Mouse (Mus musculus) kidney, adult 9 months (tissue): ENCODE measurements around the gene Gm4303.
"Not testable (repeated sequence)": the region's sequence is repeated elsewhere in the genome, so short reads cannot be mapped to it uniquely, and the experiment has no call there.

Source experiments
- DNase-seq: peaks from one replicate; pipeline ENCODE4 v3.0.0; 2022

Gm4303 gene

DNA sequence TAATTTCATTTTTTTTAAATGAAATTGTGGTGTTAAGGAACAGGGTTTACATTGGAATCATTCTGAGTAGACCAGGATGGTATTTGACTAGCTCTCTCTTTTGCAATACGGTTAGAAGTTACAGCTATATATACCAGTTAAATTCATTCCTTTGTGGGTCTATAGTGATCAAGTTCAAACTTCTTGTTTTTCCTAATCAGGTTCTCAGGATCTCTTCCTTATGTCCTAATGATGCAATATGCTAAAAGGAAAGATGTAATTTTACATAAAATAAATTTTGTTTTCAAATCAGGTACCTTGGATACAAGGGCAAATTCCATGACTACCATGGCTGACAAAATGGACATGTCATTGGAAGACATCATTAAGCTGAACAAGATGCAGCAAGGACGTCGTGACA, at the start of gene Gm4303:
TSS of gene Gm4303 (plus strand) at position 301 of the 400 bp plus-strand sequence.
- DNase-seq = not testable (repeated sequence)

- DNase-seq = no peak
These were observed 49.7 kb upstream of the Gm4303 start for GRCm38 (mm10) chr10:100296105-100296504.

DNA sequence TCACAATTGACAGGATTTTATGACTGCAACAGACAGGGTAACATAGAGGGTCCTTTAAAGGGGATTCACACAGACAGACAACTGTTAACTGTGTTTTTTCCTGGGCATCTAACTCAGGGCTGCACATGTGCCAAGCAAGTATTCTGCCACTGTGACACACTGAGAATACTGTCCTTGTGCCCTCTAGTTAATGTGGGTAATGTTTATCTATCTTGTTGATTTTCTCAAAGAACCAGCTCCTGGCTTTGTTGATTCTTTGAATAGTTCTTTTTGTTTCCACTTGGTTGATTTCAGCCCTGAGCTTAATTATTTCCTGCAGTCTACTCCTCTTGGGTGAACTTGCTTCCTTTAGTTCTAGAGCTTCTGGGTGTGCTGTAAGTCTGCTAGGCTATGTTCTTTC, 45.7 kb upstream of the Gm4303 start:
- peak; percentile 61 for DNase-seq

GRCm38 (mm10) chr10:100335376-100335775, 10.4 kb upstream of the Gm4303 start, which contains the start of gene Gm4301:
TSS of gene Gm4301 (plus strand) at chr10:100335676.
- DNase-seq = not testable (repeated sequence)

DNA sequence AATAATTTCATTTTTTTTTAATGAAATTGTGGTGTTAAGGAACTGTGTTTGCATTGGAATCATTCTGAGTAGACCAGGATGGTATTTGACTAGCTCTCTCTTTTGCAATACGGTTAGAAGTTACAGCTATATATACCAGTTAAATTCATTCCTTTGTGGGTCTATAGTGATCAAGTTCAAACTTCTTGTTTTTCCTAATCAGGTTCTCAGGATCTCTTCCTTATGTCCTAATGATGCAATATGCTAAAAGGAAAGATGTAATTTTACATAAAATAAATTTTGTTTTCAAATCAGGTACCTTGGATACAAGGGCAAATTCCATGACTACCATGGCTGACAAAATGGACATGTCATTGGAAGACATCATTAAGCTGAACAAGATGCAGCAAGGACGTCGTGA, 5.2 kb upstream of the Gm4303 start, which contains the start of gene Gm4302:
TSS of gene Gm4302 (plus strand) at position 301 of the 400 bp plus-strand sequence.
- not testable (repeated sequence) for DNase-seq

GRCm38 (mm10) chr10:100350793-100351192, 5.0 kb downstream of the Gm4303 start, which contains the start of gene Gm4305:
TSS of gene Gm4305 (plus strand) at chr10:100351093.
- DNase-seq = not testable (repeated sequence)

DNA sequence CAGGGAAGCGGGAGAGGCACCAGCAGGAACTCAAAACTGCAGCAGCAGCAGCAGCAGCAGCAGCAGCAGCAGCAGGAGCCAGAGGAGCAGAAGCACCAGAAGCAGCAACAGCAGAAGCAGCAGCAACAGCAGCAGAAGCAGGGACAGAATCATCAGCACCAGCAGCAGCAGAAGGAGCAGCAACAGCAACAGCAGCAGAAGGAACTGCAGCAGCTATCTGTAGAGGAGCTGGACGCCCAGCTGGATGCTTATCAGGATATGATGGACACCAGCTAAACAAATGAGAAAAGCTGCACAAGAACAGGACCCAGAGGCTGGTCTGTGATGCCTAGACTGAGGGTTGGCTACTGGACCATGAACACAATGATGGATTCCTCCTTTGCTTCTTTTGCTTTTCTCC, 11.1 kb downstream of the Gm4303 start:
- peak; percentile 5 for DNase-seq

DNA sequence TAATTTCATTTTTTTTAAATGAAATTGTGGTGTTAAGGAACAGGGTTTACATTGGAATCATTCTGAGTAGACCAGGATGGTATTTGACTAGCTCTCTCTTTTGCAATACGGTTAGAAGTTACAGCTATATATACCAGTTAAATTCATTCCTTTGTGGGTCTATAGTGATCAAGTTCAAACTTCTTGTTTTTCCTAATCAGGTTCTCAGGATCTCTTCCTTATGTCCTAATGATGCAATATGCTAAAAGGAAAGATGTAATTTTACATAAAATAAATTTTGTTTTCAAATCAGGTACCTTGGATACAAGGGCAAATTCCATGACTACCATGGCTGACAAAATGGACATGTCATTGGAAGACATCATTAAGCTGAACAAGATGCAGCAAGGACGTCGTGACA, 15.3 kb downstream of the Gm4303 start, which contains the start of gene Gm4307:
TSS of gene Gm4307 (plus strand) at position 301 of the 400 bp plus-strand sequence.
- not testable (repeated sequence) for DNase-seq

DNA sequence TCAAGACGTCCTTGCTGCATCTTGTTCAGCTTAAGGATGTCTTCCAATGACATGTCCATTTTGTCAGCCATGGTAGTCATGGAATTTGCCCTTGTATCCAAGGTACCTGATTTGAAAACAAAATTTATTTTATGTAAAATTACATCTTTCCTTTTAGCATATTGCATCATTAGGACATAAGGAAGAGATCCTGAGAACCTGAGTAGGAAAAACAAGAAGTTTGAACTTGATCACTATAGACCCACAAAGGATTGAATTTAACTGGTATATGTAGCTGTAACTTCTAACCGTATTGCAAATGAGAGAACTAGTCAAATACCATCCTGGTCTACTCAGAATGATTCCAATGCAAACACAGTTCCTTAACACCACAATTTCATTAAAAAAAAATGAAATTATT, 36.7 kb downstream of the Gm4303 start, which contains the start of gene Gm4312:
TSS of gene Gm4312 (minus strand) at position 101 of the 400 bp plus-strand sequence.
- DNase-seq = not testable (repeated sequence)
